Mouse (Mus musculus) gastrocnemius, adult 8-10 months (tissue): ENCODE measurements at regions not wholly inside any gene's neighbourhood (a gene's known extent, or its start where the extent isn't known, plus 50 kb on each side); places are given as distances from the start of the nearest gene placed in this dataset.

Experiments
- DNase-seq, 2 experiments: peaks; one replicate each; pipeline ENCODE4 v3.0.0; 2022; ENCODE audit warnings: low spot score in 2 of 2

DNA sequence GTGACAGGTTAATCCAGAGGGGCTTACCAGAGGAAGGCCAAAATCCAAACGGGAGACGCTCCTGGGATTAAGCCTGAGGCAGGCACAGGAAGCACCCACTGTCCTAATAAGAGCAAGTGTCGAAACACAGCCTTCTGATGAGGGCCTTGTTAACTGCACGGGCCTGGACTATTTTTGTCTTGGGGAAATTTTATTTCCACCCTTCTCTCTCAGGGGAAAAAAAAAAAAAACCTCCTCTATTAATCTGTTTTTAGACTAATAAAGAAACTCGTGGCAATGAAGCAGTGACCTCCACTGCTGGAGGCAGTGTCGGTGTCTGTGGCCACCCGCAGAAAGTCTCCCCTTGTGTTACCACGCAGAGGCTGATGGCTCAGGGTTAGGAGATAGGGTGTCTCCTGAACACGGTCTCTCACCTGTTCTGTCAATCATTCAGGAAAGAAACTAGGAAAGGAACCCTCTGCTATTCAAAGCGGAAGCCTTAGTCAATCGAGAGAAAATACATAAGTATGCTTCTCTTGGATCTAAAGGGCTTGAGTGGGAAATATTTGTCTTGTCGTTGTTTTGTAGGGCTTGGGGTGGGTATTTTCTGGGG, 330.6 kb downstream of the Bcor start:
- DNase-seq, result no peak

DNA sequence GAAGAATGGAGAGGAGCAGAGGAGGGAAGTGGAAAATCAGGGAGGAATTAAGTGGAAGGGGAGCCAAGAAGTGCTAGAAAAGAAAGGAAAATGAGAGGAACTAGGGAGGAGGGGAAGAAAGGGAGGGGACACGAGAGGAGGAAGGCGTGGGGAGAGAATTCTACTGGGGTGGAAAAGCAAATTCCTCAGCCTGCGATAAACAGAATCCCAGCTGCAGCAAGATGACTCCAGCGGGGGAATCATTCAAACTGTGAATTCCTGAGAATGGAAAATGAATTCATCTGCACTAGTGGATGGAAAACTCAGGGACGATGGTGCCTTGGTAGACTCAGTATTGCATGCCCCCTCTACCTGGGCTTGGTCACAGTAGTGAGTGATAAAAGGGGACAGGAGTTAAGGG, 322.6 kb downstream of the Bcor start:
- DNase-seq, result no peak

DNA sequence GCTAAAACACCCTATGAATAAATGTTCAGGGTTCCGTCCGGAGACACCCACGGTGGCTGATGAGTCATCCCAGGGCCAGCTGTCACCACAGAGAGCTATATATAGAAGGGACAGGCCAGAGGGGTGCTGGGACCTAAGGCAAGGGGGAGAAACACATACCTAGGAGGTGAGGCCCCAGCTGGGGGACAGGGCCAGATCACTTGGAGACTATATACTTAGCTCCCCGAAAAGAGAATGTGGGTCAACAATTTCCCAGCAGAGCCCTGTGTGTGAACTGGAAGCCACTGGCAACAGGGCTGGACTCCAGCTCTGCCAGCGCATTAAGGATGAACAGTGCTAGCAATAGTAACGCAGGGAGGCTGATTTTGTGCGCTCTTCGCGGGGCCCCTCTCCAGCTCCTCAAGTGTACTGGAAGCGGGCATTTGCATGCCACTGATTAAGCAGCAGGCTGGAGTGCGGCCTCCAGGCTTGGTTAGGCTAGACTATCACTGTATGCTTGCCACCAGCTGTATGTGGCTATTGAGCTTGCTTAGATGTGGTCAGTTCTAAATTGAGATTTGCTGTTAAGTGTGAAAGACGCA, 320.4 kb downstream of the Bcor start:
- DNase-seq, result peak; percentile 21 to 27

DNA sequence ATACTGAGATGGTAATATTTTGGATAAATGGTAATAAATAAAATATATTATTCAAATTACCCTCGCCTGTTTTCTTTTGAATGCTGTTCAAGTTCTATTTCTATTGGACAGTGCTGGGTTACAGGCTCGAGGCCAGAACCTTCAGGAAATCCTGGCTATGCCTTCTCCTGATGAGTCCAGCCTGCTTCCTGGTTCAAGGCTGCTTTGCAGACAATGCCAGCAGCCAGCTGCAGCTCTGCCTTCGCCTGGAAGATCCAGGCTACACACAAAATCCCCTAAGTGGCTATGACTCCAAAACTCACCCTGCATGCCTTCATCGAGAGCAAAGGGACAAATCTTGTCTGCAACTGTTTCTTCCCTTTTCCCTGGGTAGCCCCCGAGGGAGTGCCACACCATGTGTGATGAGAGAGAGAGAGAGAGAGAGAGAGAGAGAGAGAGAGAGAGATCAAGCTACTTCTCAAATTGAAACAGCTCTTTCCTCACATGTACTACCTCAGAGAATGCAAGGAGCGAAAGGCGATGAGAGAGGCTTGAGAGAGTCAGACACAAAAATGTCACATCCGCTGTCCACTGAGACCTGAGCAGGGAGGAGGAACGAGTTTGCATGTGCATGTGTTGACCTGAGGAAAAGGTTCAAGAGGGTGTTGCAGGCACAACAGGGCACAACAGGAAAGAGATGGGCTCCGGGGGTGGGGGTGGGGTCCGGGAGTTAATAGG, 319.7 kb downstream of the Bcor start:
- peak in 1 of 2 experiments; percentile 21 for DNase-seq

DNA sequence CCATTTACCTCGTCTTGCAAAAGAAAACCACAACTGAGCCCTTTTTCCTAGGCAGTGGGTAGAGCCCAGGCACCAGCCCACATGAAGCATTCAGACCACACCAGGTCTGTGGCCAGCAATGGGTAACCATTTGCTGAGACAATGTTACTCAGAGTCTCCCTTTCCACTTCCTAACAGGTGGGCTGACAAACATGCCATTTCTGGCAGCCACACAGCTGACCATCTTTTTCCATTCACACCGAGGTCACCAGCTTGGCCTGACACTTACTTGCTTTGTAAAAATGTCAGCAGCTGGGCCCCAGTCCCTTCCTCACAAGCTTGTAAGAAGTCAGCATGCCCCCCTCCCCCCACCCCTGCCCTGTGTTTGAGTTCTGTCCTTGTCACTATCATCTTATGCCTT, 314.6 kb downstream of the Bcor start:
- no peak for DNase-seq

DNA sequence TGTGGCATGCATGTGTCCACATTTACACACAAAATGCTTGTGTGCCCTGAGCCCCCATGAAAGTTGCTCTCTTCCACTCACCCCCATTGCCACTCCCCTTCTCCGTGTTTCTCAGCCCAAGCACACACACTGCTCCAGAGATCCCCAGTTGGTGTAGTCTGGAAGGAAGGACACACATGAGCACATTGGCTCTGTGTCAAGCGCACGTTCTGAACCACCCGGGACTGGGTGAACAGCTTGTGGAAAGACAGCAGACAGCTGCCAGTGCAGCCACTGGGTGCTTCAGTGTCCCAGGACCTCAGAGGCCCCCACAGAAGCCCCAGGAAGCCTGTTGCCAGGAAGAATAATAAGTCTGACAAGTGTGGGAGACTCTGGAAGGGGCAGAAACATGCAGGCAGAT, 304.2 kb downstream of the Bcor start:
- no peak for DNase-seq

DNA sequence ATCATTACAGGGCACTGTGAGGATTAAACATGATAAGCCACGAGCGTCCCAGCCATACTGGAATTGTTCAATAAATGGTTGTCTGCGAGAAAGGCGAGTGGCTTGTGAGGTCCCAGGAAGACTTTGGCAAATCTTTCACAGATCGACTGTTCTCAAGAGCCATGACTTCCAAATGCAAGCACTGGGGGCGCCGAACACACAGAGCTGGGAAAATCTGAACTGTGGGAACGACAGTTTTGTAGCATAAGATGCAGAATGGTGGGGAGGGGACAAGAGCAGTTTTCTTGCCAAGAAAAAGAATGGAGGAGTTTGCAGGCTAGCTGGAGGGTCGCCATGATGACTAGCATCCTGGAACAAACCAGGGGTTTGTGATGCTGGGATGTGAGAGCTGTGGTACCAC, 300.8 kb downstream of the Bcor start:
- DNase-seq, result no peak

DNA sequence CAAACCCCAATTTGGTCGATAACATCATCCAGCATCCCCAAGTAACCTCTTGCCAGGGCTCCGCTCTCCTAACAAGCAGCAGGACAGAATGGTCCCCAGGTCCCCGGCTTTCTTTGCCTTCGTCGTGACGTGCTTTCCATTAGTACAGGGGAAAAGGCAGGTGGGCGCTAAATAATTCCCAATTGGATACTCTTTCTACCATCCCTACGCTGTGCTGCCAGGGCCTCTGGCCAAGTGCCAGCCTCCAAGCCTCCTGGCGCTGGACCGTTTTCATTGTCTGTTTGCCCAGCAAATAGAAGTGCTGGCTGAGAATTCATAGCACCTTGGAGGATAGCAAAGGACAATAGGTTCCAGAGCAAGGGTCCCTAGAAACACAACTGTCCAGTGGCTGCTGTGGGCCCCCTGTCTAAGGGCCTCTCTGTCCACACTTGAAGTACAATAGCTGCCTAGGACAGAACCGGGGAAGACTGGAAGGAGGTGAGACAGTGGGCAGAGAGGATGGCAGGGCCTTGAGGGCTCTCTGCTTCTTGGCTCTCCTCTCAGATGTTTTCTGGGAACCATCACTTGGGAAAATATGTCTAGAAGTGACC, 298.9 kb downstream of the Bcor start:
- DNase-seq, result no peak

DNA sequence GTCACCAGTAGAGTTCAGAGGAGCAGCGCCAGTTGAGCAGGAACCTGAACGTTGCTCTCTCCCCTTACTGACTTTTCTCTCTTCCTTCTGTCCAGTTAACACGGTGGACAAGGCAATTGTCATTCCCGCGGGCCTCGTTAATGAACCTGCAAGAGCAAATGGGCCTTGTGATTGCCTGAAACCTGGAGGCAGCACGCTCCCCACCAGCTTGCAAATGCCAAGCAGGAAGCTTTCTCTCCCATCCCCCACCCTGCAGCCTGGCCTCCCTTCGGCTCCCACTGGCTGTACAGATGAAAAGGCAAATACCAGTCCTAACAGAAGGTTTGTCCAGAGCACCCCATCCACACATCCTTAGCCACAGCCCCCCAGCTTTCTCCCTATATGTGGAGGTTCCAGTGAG, 298.3 kb downstream of the Bcor start:
- DNase-seq, result no peak

DNA sequence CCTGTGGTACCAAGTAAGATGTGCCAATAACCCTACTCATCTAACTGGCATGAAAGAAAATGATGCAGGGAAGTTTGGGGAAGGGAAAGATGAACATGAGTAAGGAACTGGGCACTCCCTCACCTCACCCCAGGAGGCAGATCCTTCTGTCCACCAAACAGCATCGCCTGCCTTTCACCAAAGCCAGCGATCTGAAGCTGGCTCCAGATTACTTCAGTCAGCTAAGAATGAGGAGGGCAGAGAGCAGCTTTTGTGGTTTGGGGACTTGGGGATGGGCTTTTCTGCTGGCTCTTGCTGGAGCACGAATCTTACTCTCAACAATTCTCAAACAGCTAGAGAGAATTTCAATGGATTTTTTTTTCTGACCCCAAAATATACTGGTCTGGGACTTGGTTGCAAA, 297.0 kb downstream of the Bcor start:
- no peak for DNase-seq

DNA sequence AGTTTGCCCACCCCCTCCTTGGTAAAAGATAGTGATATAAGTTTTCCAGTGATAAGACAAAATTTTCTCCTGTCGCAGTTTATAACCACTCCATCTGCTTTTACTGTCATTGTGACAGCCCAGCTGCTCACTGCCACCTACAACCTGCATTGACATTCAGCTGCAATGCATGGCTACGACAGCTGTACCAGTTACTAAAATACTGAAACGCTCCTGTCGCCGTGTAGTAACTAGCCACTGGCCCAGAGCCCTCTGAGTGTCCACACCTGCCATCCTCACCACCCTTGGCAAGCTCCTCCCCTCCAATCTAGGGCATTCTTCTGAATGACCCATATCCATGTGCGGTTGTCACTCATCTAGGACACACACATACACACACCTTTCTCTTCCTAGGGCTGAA, 286.2 kb downstream of the Bcor start:
- no peak for DNase-seq

DNA sequence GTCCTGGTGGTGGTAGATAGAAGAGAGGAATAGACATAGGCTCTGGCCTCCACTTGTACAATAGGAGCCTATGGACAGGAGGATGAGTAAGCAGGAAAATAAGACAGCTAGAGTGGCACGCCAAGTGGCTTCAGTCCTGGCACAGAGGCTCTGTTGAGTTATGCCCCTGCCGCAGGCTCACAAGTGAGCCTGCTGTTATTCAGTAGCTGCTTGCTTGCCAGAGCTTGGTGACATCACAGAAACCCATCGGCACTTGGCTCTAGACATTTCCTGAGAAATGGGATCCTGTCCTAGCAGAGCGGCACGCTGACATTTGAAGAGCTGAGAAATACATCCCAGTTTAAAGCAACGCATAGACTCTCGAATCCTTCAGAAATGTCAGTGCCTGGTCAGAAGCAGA, 283.5 kb downstream of the Bcor start:
- no peak for DNase-seq

DNA sequence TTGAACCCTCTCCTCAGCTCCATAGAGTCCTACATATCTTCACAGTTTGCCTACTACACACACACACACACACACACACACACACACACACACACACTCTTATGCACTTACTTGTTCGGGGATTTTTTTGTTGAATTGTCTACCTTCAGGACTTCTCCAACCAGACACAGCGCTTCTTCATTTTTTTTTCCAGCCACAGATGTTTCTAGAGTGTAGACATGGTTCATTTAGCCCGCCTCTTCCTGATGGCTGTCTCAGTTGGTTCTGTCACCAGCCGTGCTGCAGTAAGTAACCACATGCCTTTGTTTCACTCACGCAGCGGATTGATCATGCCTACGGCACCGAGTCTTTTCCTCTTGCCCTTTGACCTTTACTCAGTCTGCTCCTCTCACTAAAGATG, 282.1 kb downstream of the Bcor start:
- DNase-seq, result no peak

DNA sequence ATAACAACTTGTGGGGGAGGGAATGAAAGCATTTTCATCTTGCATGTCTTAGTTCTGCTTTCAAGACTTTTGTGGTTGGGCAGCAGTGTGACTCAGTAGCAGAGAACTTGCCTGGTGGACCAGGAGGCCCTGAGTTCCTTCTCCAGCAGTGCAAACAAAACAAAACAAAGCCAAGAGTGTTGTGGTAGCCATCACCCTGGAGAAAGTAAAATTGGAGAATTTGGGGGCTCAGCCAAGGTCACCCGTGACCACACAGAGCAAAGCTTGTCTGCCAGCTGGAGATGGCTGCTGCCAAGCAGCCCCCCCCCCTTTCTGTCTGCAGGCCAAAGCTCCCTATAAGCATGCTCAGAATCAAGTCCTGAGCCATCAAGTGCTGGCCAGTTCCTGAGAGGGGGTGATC, 279.2 kb downstream of the Bcor start:
- DNase-seq, result no peak

DNA sequence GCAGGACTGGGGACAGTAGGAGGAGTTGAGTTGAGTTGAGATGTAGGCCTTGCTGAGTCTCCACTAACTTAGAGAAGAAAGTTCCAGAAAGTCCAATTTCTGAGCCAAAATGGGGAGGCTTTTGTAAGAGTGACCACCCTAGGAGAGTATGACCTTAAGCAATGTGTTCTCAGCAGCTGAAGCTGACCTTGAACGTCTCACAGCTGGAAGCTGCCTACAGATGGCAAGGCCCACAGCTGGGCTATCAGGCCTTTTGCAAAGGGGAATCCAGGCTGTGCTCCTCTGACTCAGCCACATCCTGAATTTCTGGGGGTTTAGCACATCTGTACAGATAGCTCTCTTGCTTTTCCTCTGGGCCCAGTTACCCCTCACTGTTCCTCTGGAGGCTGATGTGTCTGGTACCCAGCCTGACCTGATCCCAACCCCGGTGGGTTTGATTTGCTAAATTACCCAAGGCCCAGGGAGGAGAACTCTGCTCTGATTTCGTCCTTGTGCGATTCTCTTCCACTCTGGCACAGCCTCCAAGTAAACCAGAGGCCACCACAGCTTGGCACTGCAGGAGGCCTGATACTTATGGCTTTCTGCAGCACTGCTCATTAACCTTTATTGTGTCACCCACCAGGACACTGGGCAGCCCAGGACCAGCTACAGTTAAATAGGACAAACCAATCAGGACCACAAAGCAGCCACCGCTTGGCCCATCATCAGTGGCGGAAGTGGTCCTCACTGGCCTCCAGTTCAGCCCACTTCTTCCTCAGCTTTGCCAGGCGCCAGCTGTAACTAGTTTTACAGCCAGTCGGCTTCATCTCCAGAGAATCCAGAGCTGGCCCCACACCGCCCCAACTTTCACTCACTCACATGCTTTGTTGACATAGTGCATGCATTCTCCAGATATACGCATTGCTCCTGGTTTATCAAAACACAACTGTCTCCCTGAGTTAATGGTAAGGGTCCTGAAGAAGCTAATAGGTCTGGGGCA, 276.1 kb downstream of the Bcor start:
- DNase-seq, result no peak

DNA sequence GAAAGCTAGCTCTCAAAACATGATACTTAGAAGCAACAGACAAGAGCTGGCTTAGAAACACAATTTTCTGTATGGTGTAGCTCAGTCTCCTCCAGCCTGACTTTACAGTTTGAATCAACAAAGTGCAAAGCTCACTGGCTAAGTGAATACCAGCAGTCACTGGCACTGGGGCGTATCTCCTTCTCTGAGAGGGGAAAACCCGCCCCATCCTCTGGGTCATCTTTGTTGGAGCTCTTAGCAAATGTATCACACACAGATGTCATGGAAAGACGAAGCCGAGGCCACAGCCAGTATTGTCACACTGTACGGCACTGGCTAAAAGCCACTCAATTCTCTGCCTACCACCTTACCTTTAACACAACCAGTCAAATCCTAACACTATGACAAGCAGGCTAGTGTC, 267.8 kb downstream of the Bcor start:
- no peak for DNase-seq

DNA sequence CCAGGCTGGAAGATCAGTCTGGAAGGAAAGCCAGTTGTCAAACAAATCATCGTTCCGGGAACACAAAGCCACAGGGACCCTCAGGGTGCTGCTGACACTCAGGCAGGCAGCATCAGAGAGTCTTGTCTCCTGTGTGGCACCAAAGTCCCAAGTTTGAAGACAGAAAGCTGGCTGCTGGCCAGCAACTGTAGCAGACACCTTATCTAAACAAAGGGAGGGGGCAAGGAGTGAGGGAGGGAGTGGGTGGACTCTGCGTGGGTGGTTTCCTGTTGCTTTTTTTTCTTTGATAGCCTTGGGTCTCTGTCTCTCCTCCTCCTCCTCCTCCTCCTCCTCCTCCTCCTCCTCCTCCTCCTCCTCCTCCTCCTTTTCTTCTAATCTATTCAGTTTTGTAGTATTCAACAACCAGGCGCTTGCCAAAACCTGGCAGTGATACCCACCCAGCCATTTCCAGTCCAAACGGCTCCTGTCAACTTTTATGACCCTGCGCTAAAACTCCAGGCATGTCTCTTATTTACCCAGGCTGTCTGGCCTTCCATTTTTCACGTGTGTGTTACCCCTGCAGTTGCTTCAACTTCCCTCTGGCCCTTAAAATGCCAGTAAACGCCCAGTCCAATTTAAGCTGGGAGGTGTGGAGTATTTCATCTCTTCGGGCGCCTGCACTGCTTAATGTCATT, 266.4 kb downstream of the Bcor start:
- no peak for DNase-seq

DNA sequence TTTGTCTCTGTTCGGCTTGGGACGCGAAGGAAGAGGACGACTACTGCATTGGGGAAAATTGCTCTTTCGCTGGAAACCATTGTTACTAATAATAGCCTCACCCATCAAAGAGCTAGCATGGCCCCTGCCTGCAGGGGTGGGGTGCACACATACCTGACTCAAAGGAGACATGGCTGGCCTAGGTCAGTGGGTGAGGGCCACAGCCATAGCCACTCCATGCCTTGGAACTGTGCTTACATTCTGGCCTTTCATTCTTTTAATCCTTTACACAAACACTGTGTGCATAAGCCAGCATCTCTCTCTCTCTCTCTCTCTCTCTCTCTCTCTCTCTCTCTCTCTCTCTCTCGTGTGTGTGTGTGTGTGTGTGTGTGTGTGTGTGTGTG, 265.9 kb downstream of the Bcor start:
- DNase-seq, result no peak

DNA sequence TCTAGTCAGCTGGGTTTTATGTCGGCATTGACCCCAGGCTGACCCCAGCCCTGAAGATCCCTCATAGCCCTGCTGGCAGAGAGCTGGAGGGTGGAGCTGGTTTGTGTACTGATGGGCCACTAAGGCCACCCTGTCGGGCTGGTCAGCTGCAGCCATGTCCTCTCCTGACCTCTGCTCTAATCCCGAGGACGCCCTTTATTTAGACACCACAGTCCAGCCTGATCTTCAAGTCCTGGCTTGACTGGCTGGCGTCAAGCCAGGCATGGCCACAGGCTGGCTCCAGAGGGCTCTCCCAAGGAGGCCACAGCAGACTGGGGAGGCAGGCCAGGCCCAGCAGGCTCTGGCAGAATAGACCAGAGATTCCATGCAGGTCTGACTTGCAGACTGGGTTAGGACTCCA, 264.8 kb downstream of the Bcor start:
- DNase-seq, result peak; percentile 22 to 76

DNA sequence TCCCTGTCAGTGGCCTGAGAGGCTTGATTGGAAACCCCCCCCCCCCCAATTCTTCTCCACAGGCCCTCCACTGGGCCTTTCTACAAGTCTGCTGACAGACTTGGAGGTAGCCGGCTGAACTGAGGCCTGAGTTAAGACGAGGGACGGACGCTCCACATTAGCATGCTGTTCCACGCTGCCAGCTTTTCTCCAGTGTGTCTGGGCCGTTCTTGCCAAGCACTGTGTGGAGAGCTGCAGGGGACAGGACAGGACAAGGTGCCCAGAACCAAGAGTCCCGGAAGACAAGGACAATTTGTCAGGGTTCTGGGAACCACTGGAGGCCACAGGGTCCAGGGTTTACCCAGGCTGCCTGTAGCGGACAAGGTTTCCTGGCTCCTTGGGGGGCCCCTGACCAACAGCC, 261.9 kb downstream of the Bcor start:
- no peak for DNase-seq

DNA sequence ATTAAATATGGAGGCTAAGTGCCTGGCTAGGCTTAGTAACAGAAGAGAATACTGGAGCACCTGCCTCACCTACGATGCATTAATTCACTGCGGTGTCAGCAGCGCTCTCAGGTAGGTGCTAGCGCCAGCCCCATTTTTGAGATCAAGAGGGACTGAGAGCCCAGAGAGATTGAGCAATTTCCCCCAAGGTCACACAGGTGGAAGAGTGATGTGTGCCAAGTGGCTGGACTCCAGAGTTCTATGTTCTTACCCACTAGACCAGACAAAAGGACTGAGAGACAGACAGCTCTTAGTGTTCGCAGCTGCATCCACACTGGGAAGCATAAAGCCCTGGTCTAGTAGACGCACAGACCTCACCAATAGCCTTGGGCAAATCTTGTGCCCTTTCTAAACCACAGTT, 261.1 kb downstream of the Bcor start:
- no peak for DNase-seq
